Comparison of ENCODE assay signal across 22 mouse cellular contexts in the genomic region with DNA sequence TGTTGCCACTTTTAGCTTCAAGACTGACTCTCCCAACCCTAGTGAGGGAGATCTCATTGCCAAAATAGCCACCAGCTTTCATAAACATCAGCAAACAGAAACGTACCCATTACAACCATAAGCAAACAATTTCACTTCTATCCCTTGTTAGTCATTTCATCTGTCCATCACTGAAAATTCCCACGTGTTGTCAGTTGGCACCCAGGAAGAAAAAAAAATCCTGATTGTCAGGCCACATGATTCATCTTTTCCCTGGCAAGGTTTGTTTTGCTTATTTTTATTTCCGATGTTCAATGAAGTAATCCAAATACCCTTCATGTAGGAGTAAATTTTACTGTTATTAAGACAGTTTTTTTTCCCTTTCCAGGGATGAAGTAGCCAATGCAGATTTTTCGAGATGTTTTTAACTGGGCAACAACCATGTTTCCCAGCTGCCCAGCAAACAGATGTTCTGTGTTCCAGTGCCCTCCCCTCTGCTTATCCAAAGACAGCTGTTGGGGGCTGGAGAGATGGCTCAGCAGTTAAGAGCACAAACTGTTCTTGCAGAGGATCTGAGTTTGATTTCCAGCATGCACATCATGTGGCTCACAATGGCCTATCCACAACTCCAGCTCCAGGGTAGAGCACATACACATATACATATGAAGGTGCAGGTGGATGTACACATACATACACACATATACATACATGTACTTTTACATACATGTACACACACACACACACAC.
A peak's percentile ranks its signal among the peaks of the same experiment; 100 is the strongest.
DNase-seq lines count a peak whose midpoint lies in the region; ATAC-seq and TF ChIP-seq lines count a peak whose summit lies in the region.
"Had no signal": no experiment of that assay in that cellular context is flagged by ENCODE, and none has a peak within 500 bp of the region (broad histone marks: within the 10 kb centered on the region; RNA-seq: fewer than 3 reads in every experiment).

No protein-coding gene starts in this region.

- H3K9me3 ChIP-seq in heart, embryonic 12.5 days (replicated peaks), result no peaks in the 10 kb centered on the region
- H3K9me3 ChIP-seq: hindbrain, embryonic 13.5 days; liver, embryonic 13.5 days; lung, embryonic 15.5 days; megakaryocyte, embryonic 14.5 days; neural tube, embryonic 13.5 days had no signal

- no peak overlapping the region for H3K9ac ChIP-seq in heart, embryonic 12.5 days
- H3K9ac ChIP-seq: forebrain, postnatal 0 days; hindbrain, embryonic 13.5 days; liver, embryonic 13.5 days; lung, embryonic 15.5 days; neural tube, embryonic 13.5 days had no signal

- peaks cover 15% of the 10 kb centered on the region for H3K4me1 ChIP-seq in heart, embryonic 12.5 days (replicated peaks)
- peaks cover 8% of the 10 kb centered on the region for H3K4me1 ChIP-seq in lung, adult 2 months (ENCODE audit: control insufficient read depth, insufficient read depth, low read length)
- H3K4me1 ChIP-seq: hindbrain, embryonic 13.5 days; liver, embryonic 13.5 days; lung, embryonic 15.5 days; megakaryocyte, embryonic 14.5 days; neural tube, embryonic 13.5 days had no signal

- peak; percentile 29 for DNase-seq in heart, adult 18-20 months
- DNase-seq in lung, postnatal 25 days (ENCODE audit: low spot score), result peak; percentile 36
- DNase-seq in lung, adult 2 months, result no peak
- peak; percentile 78 for DNase-seq in fibroblast of lung, adult 2 months (ENCODE audit: low read depth)
- DNase-seq in urinary bladder, adult 2 months (ENCODE audit: low spot score), result no peak
- DNase-seq in natural killer cell, adult 2 months (ENCODE audit: low spot score in 2 of 2), result no peak
- DNase-seq: cerebellum, adult 11 months; cerebellum, adult 9-11 months; forebrain, postnatal 0 days; kidney, adult 11 months; layer of hippocampus, adult 9-11 months; liver, embryonic 13.5 days; midbrain, embryonic 14.5 days; retina, postnatal 1 day; right cerebral cortex, postnatal 25 days; thymus, postnatal 14 days had no signal

- no peaks in the 10 kb centered on the region for H3K27me3 ChIP-seq in heart, embryonic 12.5 days (replicated peaks)
- H3K27me3 ChIP-seq: hindbrain, embryonic 13.5 days; liver, embryonic 13.5 days; lung, embryonic 15.5 days; megakaryocyte, embryonic 14.5 days; neural tube, embryonic 13.5 days had no signal

- 72% methylated on average over 4 of the region's 4 CpGs for WGBS in heart, embryonic 12.5 days
- 50% methylated on average over 4 of the region's 4 CpGs for WGBS in lung, adult 2 months

- no peak overlapping the region for H3K4me2 ChIP-seq in heart, embryonic 12.5 days
- H3K4me2 ChIP-seq: hindbrain, embryonic 13.5 days; liver, embryonic 13.5 days; lung, embryonic 15.5 days; neural tube, embryonic 13.5 days had no signal

- no peaks in the 10 kb centered on the region for H3K36me3 ChIP-seq in heart, embryonic 12.5 days
- H3K36me3 ChIP-seq: hindbrain, embryonic 13.5 days; liver, embryonic 13.5 days; lung, embryonic 15.5 days; neural tube, embryonic 13.5 days had no signal

- H3K27ac ChIP-seq in heart, embryonic 12.5 days (ENCODE audit: poor library complexity, severe bottlenecking), result no peak overlapping the region
- H3K27ac ChIP-seq: heart, adult 2 months; hindbrain, embryonic 13.5 days; liver, embryonic 13.5 days; lung, embryonic 15.5 days; neural tube, embryonic 13.5 days had no signal

- no peak for TF ChIP-seq CTCF in lung, adult 2 months (IDR thresholded peaks at IDR 0.05; ENCODE audit: insufficient read depth, low read length)

- ATAC-seq in heart, embryonic 12.5 days (ENCODE audit: insufficient number of reproducible peaks, low FRiP score), result no peak
- ATAC-seq: forebrain, postnatal 0 days had no signal

- no peak for TF ChIP-seq POLR2A in lung, adult 2 months (IDR thresholded peaks at IDR 0.05; ENCODE audit: borderline replicate concordance, extremely low read depth, low read depth, low read length)

- H3K4me3 ChIP-seq in heart, embryonic 12.5 days, result no peak overlapping the region
- H3K4me3 ChIP-seq in lung, adult 2 months (replicated peaks; ENCODE audit: extremely low read depth, low read depth, low read length), result no peak overlapping the region
- H3K4me3 ChIP-seq: heart, adult 2 months; hindbrain, embryonic 13.5 days; liver, embryonic 13.5 days; lung, embryonic 15.5 days; megakaryocyte, embryonic 14.5 days; neural tube, embryonic 13.5 days had no signal

Comparison
In these comparisons a context has a peak if more than half of its experiments do, and no peak if none do; other contexts are left out.
1. DNase-seq: peak in heart, adult 18-20 months (2 of 2), lung, postnatal 25 days (single experiment) and fibroblast of lung, adult 2 months (single experiment); none in lung, adult 2 months (single experiment), urinary bladder, adult 2 months (single experiment) and natural killer cell, adult 2 months (0 of 2).